Mouse (Mus musculus) erythroblast, adult 5-6 weeks (primary cell): ENCODE measurements at regions not wholly inside any gene's neighbourhood (a gene's known extent, or its start where the extent isn't known, plus 50 kb on each side); places are given as distances from the start of the nearest gene placed in this dataset.

Experiments used
- ATAC-seq: replicated peaks from 2 replicates; pipeline ENCODE4 v1.8.0; 2016; ENCODE audit warnings: moderate number of reproducible peaks, mild to moderate bottlenecking, moderate TSS enrichment, inconsistent platforms; ENCODE audit not compliant: poor library complexity, low FRiP score, severe bottlenecking

GRCm38 (mm10) chr2:45785684-45786083 is 668.5 kb upstream of the Zeb2 start:
- ATAC-seq, result no peak

- no peak for ATAC-seq
Observed at GRCm38 (mm10) chr2:45783634-45784412, 666.6 kb upstream of the Zeb2 start.

- ATAC-seq, result no peak
Observed at GRCm38 (mm10) chr2:45777466-45777865, 660.3 kb upstream of the Zeb2 start.

GRCm38 (mm10) chr2:45776485-45777135 is 659.4 kb upstream of the Zeb2 start:
- no peak for ATAC-seq

GRCm38 (mm10) chr2:45775691-45776090 is 658.5 kb upstream of the Zeb2 start:
- ATAC-seq, result no peak

GRCm38 (mm10) chr2:45774416-45774815 is 657.2 kb upstream of the Zeb2 start:
- no peak for ATAC-seq

GRCm38 (mm10) chr2:45757176-45757575 is 640.0 kb upstream of the Zeb2 start:
- ATAC-seq, result no peak

- no peak for ATAC-seq
Observed at GRCm38 (mm10) chr2:45756395-45756794, 639.2 kb upstream of the Zeb2 start.

- no peak for ATAC-seq
Observed at GRCm38 (mm10) chr2:45751746-45752145, 634.6 kb upstream of the Zeb2 start.

GRCm38 (mm10) chr2:45749379-45749778 is 632.2 kb upstream of the Zeb2 start:
- no peak for ATAC-seq

GRCm38 (mm10) chr2:45747263-45748236 is 630.4 kb upstream of the Zeb2 start:
- ATAC-seq, result no peak

GRCm38 (mm10) chr2:45746606-45747005 is 629.4 kb upstream of the Zeb2 start:
- no peak for ATAC-seq

GRCm38 (mm10) chr2:45736278-45736677 is 619.1 kb upstream of the Zeb2 start:
- no peak for ATAC-seq

- ATAC-seq, result no peak
Observed at GRCm38 (mm10) chr2:45713997-45714396, 596.8 kb upstream of the Zeb2 start.

GRCm38 (mm10) chr2:45707026-45707425 is 589.8 kb upstream of the Zeb2 start:
- no peak for ATAC-seq

GRCm38 (mm10) chr2:45702511-45702910 is 585.3 kb upstream of the Zeb2 start:
- no peak for ATAC-seq

GRCm38 (mm10) chr2:45700578-45700977 is 583.4 kb upstream of the Zeb2 start:
- ATAC-seq, result no peak

GRCm38 (mm10) chr2:45693291-45694020 is 576.3 kb upstream of the Zeb2 start:
- ATAC-seq, result no peak

- no peak for ATAC-seq
Observed at GRCm38 (mm10) chr2:45692819-45693218, 575.6 kb upstream of the Zeb2 start.

- no peak for ATAC-seq
Observed at GRCm38 (mm10) chr2:45688996-45689395, 571.8 kb upstream of the Zeb2 start.
